Mouse (Mus musculus) liver, postnatal 0 days (tissue): ENCODE measurements at regions not wholly inside any gene's neighbourhood (a gene's known extent, or its start where the extent isn't known, plus 50 kb on each side); places are given as distances from the start of the nearest gene placed in this dataset.

Experiments
- CTCF ChIP-seq: sonication (generic); IDR thresholded peaks from 2 replicates; pipeline ENCODE4 v1.5.1; 2016; ENCODE audit warnings: antibody characterized with exemption, low read depth
- EP300 ChIP-seq: IDR thresholded peaks from 2 replicates; pipeline ENCODE4 v1.6.1; 2016; ENCODE audit warnings: antibody characterized with exemption, low read depth, mild to moderate bottlenecking

DNA sequence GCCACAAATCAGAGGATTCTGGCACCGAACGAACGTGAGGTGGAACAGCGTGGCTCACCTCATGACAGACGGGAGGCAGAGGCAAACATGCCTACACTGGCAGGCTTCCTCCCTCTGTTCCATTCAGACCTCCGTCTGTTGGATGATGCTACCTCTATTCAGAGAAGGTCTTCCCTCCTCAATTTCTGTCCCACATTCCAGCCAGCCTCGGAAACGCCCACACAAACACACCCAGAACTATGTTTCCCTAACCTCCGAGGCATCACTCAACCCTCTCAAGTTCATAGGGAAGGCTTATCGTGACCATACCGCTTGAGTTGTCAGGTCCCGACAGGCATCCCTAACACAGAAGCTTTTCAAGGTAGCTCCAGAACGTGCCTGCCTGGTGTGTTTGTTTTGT is 68.3 kb upstream of the Tgif1 start:
- no peak for TF ChIP-seq CTCF
- TF ChIP-seq EP300: no peak
